Mouse (Mus musculus): ENCODE data around the gene Psmb1.
A peak's percentile ranks its signal among the peaks of the same experiment; 100 is the strongest.
"Not testable (repeated sequence)": the region's sequence is repeated elsewhere in the genome, so short reads cannot be mapped to it uniquely, and the experiment has no call there.

The Psmb1 gene

DNA sequence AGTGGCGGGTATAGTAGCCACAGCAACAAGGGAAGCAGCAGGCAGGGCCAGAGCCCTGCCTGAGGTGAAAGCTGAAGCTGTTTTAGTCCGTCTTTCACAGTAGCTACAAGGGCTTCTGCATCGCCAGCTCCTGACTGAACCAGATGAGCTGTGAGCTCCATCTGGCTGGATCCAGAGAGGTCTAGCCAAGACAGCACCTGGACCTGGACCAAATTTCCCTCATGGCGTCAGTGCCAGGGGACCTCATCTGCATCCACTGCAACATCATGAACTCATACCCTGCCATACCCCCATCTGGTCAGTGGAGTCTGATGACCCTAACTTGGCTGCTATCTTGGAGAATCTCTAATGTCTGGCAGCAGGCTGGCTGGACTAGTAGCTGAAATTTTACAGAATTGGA is 39.8 kb downstream of the Psmb1 start:
- no peak for DNase-seq (ENCODE audit: low spot score)

DNA sequence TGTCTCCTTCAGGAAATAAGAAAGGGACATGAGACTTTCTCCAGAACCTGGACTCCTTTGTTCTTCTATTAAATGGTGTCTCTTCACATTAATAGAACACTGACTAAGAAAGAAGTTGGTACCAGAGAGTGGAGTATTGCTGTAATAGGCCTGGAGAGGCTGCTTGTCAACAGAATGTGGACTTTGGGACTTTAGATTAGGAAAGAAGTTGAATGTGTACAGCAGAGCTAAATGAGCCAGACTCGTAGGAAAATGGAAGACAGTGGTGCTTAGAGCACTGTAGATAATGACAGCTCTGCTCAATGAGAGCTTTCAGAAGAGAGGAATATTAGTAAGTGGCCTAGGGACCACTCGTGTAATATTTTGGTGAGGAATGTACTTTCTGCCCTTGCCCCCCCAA is 43.0 kb downstream of the Psmb1 start:
- DNase-seq (ENCODE audit: low spot score): no peak

DNA sequence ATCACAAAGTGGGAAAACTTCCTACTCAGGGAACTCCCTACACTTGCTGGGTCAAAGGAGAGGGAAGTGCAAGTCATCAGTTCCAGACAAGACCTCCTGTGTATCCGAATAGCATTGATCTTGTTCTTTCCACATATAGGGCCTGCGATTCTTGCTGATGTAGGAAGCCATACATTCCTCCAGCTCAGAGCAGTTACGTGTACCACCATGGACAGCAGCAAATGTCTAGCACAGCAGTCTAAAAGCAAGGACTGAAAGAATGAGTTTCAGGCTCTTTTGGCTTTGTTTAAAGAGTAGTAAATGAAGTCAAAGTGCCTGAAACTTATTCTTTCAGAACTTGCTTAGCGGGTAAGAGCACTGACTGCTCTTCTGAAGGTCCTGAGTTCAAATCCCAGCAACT is 44.3 kb downstream of the Psmb1 start:
- no peak for DNase-seq (ENCODE audit: low spot score)

GRCm38 (mm10) chr17:15449606-15450005 is 49.9 kb downstream of the Psmb1 start:
- no peak for DNase-seq (ENCODE audit: low spot score)

DNA sequence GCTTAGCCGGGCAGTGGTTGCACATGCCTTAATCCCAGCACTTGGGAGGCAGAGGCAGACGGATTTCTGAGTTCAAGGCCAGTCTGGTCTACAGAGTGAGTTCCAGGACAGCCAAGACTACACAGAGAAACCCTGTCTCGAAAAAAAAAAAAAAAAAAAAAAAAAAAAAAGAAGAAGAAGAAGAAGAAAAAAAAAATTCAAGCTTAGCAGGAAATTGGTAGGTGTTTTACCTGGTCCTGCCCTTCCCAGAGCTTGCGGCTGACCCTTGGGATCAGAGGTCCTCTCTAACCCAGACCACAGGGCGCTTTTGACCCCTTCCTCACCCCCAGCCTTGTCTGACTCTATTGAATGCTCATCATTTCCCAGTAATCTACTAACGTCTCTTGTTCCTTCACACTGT is 50.4 kb downstream of the Psmb1 start:
- DNase-seq (ENCODE audit: low spot score): not testable (repeated sequence)

- DNase-seq (ENCODE audit: low spot score): no peak
These were observed 51.7 kb downstream of the Psmb1 start for GRCm38 (mm10) chr17:15447831-15448230.

GRCm38 (mm10) chr17:15445421-15445820 is 54.1 kb downstream of the Psmb1 start:
- DNase-seq (ENCODE audit: low spot score): no peak

GRCm38 (mm10) chr17:15440463-15441121 is 59.0 kb downstream of the Psmb1 start:
- DNase-seq (ENCODE audit: low spot score): peak; percentile 86

DNA sequence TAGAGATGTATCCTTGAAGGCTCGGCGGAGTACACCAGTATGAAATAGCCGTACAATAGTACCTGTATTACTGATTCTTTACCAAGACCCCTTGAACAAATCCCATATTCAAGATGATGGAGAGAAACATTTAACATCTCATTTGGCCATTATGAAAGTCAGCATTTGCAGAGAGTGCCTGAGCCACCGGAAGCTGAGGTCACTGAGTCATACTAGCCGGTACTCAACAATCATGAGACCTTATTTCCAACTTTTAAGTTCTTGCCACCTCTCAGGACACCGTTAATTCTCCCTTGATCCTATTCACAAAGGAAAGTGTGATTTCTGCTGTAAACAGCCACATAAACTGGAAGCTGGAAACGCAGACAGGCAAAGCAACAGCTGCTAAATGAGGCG is 59.5 kb downstream of the Psmb1 start:
- peak; percentile 11 for DNase-seq (ENCODE audit: low spot score)

DNA sequence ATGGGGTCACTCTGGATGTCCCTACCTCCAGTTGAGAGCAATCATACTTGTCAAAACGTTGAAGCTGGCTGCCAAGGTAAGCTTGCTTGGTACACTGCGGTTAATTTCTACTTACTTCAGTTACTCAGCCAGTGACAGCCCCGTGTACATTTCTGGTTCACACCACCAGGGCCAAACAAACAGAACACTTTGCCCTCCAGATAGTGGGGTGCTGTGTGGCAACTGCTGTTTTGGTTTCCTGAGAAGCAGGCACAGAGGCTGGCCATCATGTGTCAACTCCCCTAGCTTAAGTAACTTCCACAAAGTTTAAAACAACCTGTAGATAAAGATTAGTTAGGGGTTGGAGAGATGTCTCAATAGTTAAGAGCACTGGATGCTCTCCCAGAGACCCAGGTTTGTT is 64.8 kb downstream of the Psmb1 start:
- DNase-seq (ENCODE audit: low spot score): no peak

DNA sequence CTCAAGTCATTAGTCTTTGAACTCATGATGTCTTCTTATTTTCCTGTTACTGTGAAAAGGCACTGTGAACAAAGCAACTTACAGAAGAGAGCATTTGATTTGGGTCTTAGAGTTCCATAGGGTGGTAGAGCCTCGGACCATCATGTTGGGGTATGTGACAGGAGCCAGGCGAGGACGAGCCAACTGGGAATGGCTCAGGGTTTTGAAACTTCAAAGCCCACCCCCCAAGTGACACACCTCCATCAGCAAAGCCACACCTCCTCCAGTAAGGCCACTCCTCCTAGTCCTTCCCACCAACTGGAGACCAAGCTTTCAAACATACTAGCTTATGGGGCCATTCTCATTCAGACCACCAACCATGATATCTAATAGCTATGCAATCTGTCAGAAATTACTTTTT is 67.5 kb downstream of the Psmb1 start:
- no peak for DNase-seq (ENCODE audit: low spot score)

- no peak for DNase-seq (ENCODE audit: low spot score)
These were observed 68.0 kb downstream of the Psmb1 start for GRCm38 (mm10) chr17:15431551-15431950.

DNA sequence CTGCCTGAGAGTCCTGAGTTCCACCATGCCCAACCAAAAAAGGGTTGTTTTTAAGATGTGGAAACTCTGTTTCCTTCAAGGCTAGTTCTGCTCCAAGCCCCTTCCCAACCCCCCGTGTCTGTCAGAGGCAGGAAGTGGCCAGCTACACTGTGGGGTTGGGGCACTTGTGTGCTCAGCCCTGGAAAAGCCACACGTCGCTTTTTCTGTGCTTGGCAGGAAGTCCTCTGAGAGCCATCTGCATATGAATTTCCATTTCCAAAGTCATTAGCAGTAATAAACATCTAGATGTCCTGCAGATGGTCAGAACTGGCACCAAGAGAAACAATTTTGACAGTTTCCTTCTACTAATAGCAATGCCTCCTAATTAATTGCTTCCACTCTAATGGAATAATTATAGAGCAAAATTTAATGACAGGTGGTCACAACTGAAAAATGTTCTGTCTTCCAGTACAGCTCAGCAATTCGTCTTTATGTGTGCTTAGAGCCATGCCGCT is 68.5 kb downstream of the Psmb1 start:
- no peak for DNase-seq (ENCODE audit: low spot score)

- no peak for DNase-seq (ENCODE audit: low spot score)
These were observed 69.6 kb downstream of the Psmb1 start for GRCm38 (mm10) chr17:15429937-15430336.

- no peak for DNase-seq (ENCODE audit: low spot score)
These were observed 70.1 kb downstream of the Psmb1 start for GRCm38 (mm10) chr17:15429451-15429850.

- no peak for DNase-seq (ENCODE audit: low spot score)
These were observed 73.6 kb downstream of the Psmb1 start for GRCm38 (mm10) chr17:15425931-15426330.
